Mouse (Mus musculus): ENCODE measurements around the gene Gys1.

GRCm38 (mm10) chr7:45437521-45438276 lies 3.1 kb downstream of the Gys1 start, which contains the start of gene Ruvbl2:
- TF ChIP-seq POLR2A (IDR thresholded peaks at IDR 0.05; ENCODE audit: low read depth, low read length) (no peak), CTCF (IDR thresholded peaks at IDR 0.05; ENCODE audit: extremely low read depth, insufficient read length, insufficient replicate concordance, low read depth, low read length) (peak; percentile 36; the same call in 1 of the 2 replicates)
